Mouse (Mus musculus): Measurements from ENCODE around the gene Abhd6.

The Abhd6 gene

GRCm38 (mm10) chr14:8063835-8064785 is 61.4 kb downstream of the Abhd6 start:
- no peak for DNase-seq

GRCm38 (mm10) chr14:8080165-8080679 is 77.5 kb downstream of the Abhd6 start, which contains the start of gene Rpp14:
Gene Rpp14, plus strand, starts transcription at chr14:8080367.
- DNase-seq, result peak; percentile 98

GRCm38 (mm10) chr14:8080718-8081117 is 78.0 kb downstream of the Abhd6 start:
- peak; percentile 26 for DNase-seq

GRCm38 (mm10) chr14:8082949-8083348 is 80.2 kb downstream of the Abhd6 start:
- no peak for DNase-seq

GRCm38 (mm10) chr14:8089016-8089415 is 86.3 kb downstream of the Abhd6 start:
- no peak for DNase-seq

- DNase-seq, result no peak
These were observed 89.9 kb downstream of the Abhd6 start for GRCm38 (mm10) chr14:8092573-8092972.

- DNase-seq, result no peak
These were observed 90.7 kb downstream of the Abhd6 start for GRCm38 (mm10) chr14:8093427-8093826.

- no peak for DNase-seq
These were observed 92.3 kb downstream of the Abhd6 start for GRCm38 (mm10) chr14:8094931-8095561.

- DNase-seq, result peak; percentile 48
These were observed 92.9 kb downstream of the Abhd6 start for GRCm38 (mm10) chr14:8095562-8095950.

GRCm38 (mm10) chr14:8097978-8098686 is 95.4 kb downstream of the Abhd6 start, which contains the start of gene Pxk:
Gene Pxk, plus strand, starts transcription at chr14:8098211.
- peak; percentile 96 for DNase-seq

- DNase-seq, result no peak
These were observed 95.9 kb downstream of the Abhd6 start for GRCm38 (mm10) chr14:8098687-8098995.

GRCm38 (mm10) chr14:8099561-8100021 is 96.9 kb downstream of the Abhd6 start:
- no peak for DNase-seq

- DNase-seq, result no peak
These were observed 99.2 kb downstream of the Abhd6 start for GRCm38 (mm10) chr14:8101886-8102285.

- peak; percentile 66 for DNase-seq
These were observed 100.0 kb downstream of the Abhd6 start for GRCm38 (mm10) chr14:8102676-8103075.
